Mouse (Mus musculus) layer of hippocampus, postnatal 14 days (tissue): ENCODE results near the gene Icam1. TPM values are rescaled to one million over a fixed set of nuclear protein-coding genes. Genes with fewer than 3 reads are reported as not detected.

Source experiments
- DNase-seq, 2 experiments: peaks; one replicate each; pipeline ENCODE4 v3.0.0; 2021 to 2022; ENCODE audit warnings: low spot score in 2 of 2, mixed read lengths in 1 of 2
- total RNA-seq, 2 experiments: library from RNA; stranded (reverse); gene quantifications; 2 replicates each; pipeline ENCODE4 v1.2.3; 2021

Gene Icam1
- total RNA-seq, 2 experiments from 2014 or later = 2.9 to 3.2 TPM

DNA sequence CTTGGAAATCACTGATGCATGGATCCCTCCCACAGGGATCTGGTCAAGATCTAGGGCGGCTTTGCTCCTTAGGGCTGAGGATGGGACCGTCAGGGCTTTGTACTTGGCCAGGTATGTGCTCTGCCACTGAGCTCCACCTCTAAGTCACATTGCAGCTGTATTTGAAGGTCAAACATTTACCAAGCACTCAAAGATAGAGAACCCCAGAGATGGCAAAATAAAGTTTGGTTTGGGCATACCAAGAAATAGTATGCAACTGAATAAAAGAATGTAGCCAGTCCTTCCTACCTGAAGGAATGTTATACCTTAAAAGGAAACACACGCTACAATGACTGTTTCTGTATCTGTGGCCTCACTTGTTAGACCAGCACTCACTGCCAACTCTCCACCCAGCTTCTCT lies 5.6 kb downstream of the Icam1 start:
- no peak for DNase-seq

DNA sequence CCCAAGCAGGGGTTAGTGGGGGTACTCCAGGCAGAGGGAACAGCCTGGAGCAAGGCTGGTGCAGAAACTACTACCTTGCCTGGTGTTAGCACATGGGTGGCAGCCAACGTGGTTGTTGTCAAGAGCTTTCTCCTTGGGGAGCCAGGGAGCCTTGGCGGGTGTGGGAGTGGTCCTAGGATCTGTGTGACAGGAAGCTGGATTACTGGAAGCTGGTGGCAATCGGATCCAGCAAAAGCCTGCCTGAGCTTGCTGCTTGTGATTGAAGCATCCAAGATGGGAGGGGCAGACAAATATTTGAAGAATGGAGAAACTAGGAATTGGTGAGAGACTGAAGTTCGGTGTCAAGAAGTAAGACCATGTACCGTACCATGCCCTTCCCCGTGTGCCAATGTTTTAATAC lies 6.5 kb downstream of the Icam1 start:
- no peak for DNase-seq

DNA sequence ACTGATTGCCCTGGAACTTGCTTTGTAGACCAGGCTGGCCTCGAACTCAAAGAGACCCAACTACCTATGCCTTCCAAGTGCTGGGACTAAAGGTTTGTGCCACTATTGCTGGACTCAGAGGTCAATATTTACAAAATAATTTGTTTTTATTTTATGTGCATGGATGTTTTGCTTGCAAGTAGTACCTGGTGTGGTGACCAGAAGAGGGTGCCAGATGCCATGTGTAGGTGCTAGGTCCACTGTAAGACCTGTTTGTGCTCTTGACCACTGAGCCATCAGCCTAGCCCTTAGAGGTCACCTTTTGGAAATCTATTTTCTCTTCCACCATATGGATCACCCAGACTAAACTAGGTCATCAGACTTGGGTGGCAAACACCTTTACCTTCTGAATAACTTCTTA lies 6.9 kb downstream of the Icam1 start:
- no peak for DNase-seq

GRCm38 (mm10) chr9:21025258-21025810 lies 9.5 kb downstream of the Icam1 start:
- no peak for DNase-seq

DNA sequence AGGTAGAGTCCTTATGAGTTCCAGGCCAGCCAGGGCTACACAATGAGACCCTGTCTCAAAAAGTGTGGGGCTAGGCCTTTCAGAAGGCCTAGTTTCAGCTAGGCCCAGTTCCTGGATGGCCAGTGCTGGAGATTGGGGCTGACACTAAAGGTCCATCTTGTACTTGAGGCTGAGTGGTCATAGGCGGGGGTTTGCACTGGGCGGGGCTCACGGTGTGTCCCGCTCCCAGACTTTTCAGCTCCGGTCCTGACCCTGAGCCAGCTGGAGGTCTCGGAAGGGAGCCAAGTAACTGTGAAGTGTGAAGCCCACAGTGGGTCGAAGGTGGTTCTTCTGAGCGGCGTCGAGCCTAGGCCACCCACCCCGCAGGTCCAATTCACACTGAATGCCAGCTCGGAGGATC lies 11.1 kb downstream of the Icam1 start:
- DNase-seq = no peak

GRCm38 (mm10) chr9:21027774-21028290 lies 12.0 kb downstream of the Icam1 start:
- no peak for DNase-seq

- DNase-seq = no peak
These were observed 12.8 kb downstream of the Icam1 start for GRCm38 (mm10) chr9:21028560-21029110.

DNA sequence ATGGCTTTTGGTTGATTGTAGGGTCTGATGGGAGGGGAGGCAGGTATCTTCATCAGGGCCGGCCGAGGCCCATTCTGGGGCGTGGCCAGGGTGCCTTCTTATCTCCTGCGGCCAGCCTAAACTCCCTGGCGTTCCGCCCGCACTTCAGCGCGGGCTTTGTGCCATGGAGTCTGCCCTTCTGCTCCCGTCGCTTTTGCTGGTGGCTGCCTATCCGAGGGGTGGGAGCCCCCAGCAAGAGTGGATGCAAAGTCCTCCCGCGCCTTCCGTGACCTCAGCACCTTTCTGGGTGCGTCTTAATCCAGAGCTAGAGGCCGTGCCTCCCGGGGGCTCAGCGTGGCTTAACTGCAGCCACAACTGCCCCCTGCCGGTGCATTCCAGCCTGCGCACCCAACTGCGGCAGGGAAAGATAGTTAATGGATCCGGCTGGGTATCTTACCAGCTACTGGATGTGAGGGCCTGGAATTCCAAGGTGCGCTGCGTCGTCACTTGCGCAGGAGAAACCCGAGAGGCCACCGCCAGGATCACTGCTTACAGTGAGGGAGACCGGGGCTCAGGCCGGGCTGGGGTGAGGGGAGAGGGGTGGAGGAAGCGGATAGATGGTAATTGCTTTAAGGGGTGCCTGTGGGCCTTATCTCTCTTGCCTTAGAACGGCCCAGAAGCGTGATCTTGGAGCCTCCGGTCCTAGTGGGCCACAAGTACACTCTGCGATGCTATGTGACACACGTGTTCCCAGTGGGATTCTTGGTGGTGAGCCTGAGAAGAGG lies 13.7 kb downstream of the Icam1 start, which contains the start of gene Icam4:
Gene Icam4 (plus strand): TSS at position 83 of the 764 bp plus-strand sequence.
- DNase-seq = peak; percentile 59 to 77

DNA sequence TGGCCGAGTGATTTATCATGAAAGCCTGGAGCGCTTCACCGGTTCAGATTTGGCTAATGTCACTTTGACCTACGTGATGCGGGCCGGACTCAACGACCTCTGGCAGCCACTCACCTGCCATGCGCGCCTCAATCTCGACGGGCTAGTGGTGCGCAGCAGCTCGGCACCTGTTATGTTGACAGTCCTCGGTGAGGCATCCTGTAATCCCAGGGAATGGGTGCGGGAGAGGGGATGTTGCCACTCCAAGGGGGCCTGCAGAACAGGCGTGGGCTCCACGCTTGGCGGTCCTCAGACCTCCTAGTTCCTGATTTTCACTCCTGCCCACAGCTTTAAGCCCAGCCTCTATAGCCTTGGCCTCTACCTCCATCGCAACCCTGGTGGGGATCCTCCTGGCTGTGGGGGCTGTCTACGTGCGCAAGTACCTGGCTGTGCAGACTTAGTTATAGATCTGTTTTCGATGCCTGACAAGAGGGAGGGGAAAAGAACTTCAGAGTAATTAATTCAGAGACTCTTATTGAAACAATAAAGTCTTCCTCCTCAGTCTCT lies 14.3 kb downstream of the Icam1 start:
- DNase-seq = no peak

GRCm38 (mm10) chr9:21030781-21031250 lies 15.0 kb downstream of the Icam1 start:
- peak; percentile 79 to 89 for DNase-seq

GRCm38 (mm10) chr9:21031251-21031895 lies 15.6 kb downstream of the Icam1 start:
- peak; percentile 78 to 80 for DNase-seq

- DNase-seq = peak in 1 of 2 experiments; percentile 88
These were observed 16.1 kb downstream of the Icam1 start, which contains the start of gene Icam5 for GRCm38 (mm10) chr9:21031896-21032351. Gene Icam5, plus strand, starts transcription at chr9:21032073.

DNA sequence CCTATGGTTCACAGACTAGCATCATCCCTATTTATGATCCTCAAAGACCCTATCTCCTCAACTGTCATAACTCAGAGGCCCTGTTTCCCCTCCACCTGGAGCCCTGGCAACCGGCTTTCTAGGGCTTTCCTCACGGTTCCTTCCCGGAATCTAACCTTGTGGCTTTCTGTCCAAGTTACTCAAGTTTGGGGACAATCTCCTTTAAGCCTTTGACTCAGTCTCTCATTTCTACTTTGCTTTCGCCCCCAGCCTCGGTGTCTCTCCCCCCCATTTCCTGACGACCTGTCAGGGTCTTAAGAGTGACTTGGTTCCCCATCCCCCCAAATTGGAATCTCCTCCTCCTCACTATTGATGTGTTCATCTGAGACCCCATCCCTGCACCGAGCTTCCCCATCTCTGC lies 16.7 kb downstream of the Icam1 start:
- no peak for DNase-seq

GRCm38 (mm10) chr9:21033136-21033535 lies 17.4 kb downstream of the Icam1 start:
- peak; percentile 52 to 78 for DNase-seq

- DNase-seq = no peak
These were observed 18.8 kb downstream of the Icam1 start for GRCm38 (mm10) chr9:21034481-21035085.

DNA sequence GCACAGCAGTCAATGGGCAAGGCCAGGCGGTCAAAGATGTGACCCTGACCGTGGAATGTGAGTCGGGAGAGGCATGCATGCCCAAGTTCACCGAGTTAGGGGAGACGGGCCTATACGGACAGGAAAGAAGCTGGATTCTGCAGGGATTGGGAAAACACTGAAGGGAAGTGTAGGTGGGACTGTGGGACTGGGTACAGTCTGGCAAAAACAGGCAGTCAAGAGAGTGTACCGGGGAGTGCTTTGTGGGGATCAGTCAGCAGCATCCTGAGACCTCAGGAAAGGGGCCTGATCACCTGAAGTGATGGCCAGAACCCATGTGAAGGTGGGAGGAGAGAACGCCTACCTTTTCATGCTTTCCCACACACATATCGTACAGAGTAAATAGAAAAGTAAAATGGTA lies 19.8 kb downstream of the Icam1 start:
- no peak for DNase-seq

- no peak for DNase-seq
These were observed 20.4 kb downstream of the Icam1 start for GRCm38 (mm10) chr9:21036161-21036560.

DNA sequence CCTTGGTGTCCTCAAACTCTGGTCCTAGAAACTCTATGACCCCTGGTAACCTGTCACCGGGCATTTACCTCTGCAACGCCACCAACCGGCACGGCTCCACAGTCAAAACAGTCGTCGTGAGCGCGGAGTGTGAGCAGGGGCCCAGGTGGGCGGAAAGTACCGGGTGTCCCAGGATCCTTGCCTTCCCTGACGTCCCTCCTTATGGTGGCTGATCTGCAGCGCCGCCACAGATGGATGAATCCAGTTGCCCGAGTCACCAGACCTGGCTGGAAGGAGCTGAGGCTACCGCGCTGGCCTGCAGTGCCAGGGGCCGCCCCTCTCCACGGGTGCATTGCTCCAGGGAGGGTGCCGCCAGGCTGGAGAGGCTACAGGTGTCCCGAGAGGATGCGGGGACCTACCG lies 20.9 kb downstream of the Icam1 start:
- peak in 1 of 2 experiments; percentile 21 for DNase-seq

DNA sequence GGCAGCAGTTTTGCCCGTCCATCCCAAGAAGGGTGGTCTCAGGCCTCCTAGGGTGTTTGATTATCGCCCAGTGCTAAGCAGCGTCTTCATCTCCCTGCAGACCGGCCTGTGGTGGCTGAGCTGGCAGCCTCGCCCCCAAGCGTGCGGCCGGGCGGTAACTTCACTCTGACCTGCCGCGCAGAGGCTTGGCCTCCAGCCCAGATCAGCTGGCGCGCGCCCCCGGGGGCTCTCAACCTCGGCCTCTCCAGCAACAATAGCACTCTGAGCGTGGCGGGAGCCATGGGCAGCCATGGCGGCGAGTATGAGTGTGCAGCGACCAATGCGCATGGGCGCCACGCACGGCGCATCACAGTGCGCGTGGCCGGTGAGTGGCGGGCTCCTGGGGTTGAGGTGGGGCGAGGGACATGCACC lies 21.7 kb downstream of the Icam1 start:
- DNase-seq = peak; percentile 26 to 66

- DNase-seq = no peak
These were observed 24.0 kb downstream of the Icam1 start for GRCm38 (mm10) chr9:21039779-21040178.

GRCm38 (mm10) chr9:21041308-21041707 lies 25.5 kb downstream of the Icam1 start:
- DNase-seq = peak in 1 of 2 experiments; percentile 82
